ENCODE assay signal across 9 mouse cellular contexts in genomic region chr19:8850402-8850901, GRCm38 (mm10). TPM values are rescaled to one million over a fixed set of nuclear protein-coding genes. Genes with fewer than 3 reads are reported as not detected.
DNase-seq lines count a peak whose midpoint lies in the region; ATAC-seq and TF ChIP-seq lines count a peak whose summit lies in the region.
"Had no signal": no experiment of that assay in that cellular context is flagged by ENCODE, and none has a peak within 500 bp of the region (broad histone marks: within the 10 kb centered on the region; RNA-seq: fewer than 3 reads in every experiment).

Gene Lrrn4cl, plus strand, starts transcription at chr19:8850768.

- H3K27ac ChIP-seq in ES-Bruce4 (ENCODE audit: insufficient read depth, low read length), result peak within 1 kb of the TSS; percentile 58
- no peak within 1 kb of the TSS for H3K27ac ChIP-seq in forebrain, postnatal 0 days (ENCODE audit: low read depth, low read length)
- no peak within 1 kb of the TSS for H3K27ac ChIP-seq in hindbrain, embryonic 14.5 days
- H3K27ac ChIP-seq in midbrain, embryonic 16.5 days (ENCODE audit: low read length), result 0 out of 2 replicates have a peak within 1 kb of the TSS, but pooled peaks have one; percentile 11

- no peak for TF ChIP-seq CTCF in ES-Bruce4 (IDR thresholded peaks at IDR 0.05; ENCODE audit: low read depth, low read length)
- TF ChIP-seq CTCF in forebrain, postnatal 0 days (IDR thresholded peaks at IDR 0.05; ENCODE audit: low read depth), result no peak

- DNase-seq in cerebellum, adult 9-10 months, result peak; percentile 19
- no peak for DNase-seq in cerebellum, adult 8-10 months
- DNase-seq in forebrain, postnatal 0 days, result no peak
- no peak for DNase-seq in hindbrain, embryonic 14.5 days (ENCODE audit: low spot score)
- no peak for DNase-seq in cerebellum, adult 11 months

- H3K36me3 ChIP-seq in ES-Bruce4 (ENCODE audit: control insufficient read depth, insufficient read depth, low read length, poor library complexity, severe bottlenecking), result peaks cover 7% of the 10 kb centered on the region
- H3K36me3 ChIP-seq in forebrain, postnatal 0 days (ENCODE audit: insufficient read depth), result peaks cover 37% of the 10 kb centered on the region
- peaks cover 35% of the 10 kb centered on the region for H3K36me3 ChIP-seq in hindbrain, embryonic 14.5 days (replicated peaks; ENCODE audit: control insufficient read depth, insufficient read depth)
- H3K36me3 ChIP-seq in midbrain, embryonic 16.5 days (ENCODE audit: control insufficient read depth, insufficient read depth, low read length), result peaks cover 25% of the 10 kb centered on the region

- peak; percentile 45 for ATAC-seq in forebrain, postnatal 0 days
- peak; percentile 34; the same call in 1 of the 2 replicates for ATAC-seq in hindbrain, embryonic 14.5 days (ENCODE audit: low FRiP score)
- ATAC-seq in midbrain, embryonic 16.5 days, result 0 out of 2 replicates have a peak, but pooled peaks have one; percentile 40
- ATAC-seq in CD4-positive, CD25-positive, alpha-beta regulatory T cell, adult 4 months, result no peak

- no peaks in the 10 kb centered on the region for H3K9me3 ChIP-seq in ES-Bruce4 (replicated peaks; ENCODE audit: control insufficient read depth, insufficient read depth, low read length, poor library complexity, severe bottlenecking)
- no peaks in the 10 kb centered on the region for H3K9me3 ChIP-seq in forebrain, postnatal 0 days (ENCODE audit: low read length)
- no peaks in the 10 kb centered on the region for H3K9me3 ChIP-seq in hindbrain, embryonic 14.5 days (ENCODE audit: control insufficient read depth, low read length)
- H3K9me3 ChIP-seq in midbrain, embryonic 16.5 days (replicated peaks; ENCODE audit: control insufficient read depth, low read length, poor library complexity, severe bottlenecking), result no peaks in the 10 kb centered on the region

- H3K4me1 ChIP-seq in ES-Bruce4 (ENCODE audit: control insufficient read depth, insufficient read depth, low read length), result peaks cover 2% of the 10 kb centered on the region
- no peaks in the 10 kb centered on the region for H3K4me1 ChIP-seq in forebrain, postnatal 0 days (ENCODE audit: insufficient read depth)
- H3K4me1 ChIP-seq in hindbrain, embryonic 14.5 days (replicated peaks; ENCODE audit: control insufficient read depth, insufficient read depth, low read length), result no peaks in the 10 kb centered on the region
- 0 out of 2 replicates have a peak, but pooled peaks cover 2% of the 10 kb centered on the region for H3K4me1 ChIP-seq in midbrain, embryonic 16.5 days (ENCODE audit: control insufficient read depth, insufficient read depth, low read length)

- no peak within 1 kb of the TSS for H3K4me2 ChIP-seq in forebrain, postnatal 0 days (ENCODE audit: low read depth)
- no peak within 1 kb of the TSS; the same call in 1 of the 2 replicates for H3K4me2 ChIP-seq in hindbrain, embryonic 14.5 days (replicated peaks)
- no peak within 1 kb of the TSS for H3K4me2 ChIP-seq in midbrain, embryonic 16.5 days (ENCODE audit: low read length)

- TF ChIP-seq POLR2A in ES-Bruce4 (IDR thresholded peaks at IDR 0.05; ENCODE audit: insufficient read depth, low read length), result peak; percentile 9

- 38% methylated on average over 7 of the region's 7 CpGs for WGBS in forebrain, postnatal 0 days
- WGBS in hindbrain, embryonic 14.5 days, result 35% methylated on average over 7 of the region's 7 CpGs
- WGBS in midbrain, embryonic 16.5 days, result 36% methylated on average over 7 of the region's 7 CpGs

- H3K9ac ChIP-seq in ES-Bruce4 (ENCODE audit: low read depth, poor library complexity, severe bottlenecking), result peak within 1 kb of the TSS; percentile 66
- H3K9ac ChIP-seq in forebrain, postnatal 0 days, result no peak within 1 kb of the TSS
- no peak within 1 kb of the TSS for H3K9ac ChIP-seq in hindbrain, embryonic 14.5 days
- H3K9ac ChIP-seq in midbrain, embryonic 16.5 days (ENCODE audit: low read depth, low read length), result no peak within 1 kb of the TSS

- H3K27me3 ChIP-seq in ES-Bruce4 (ENCODE audit: control insufficient read depth, insufficient read depth, low read length, poor library complexity, severe bottlenecking), result no peaks in the 10 kb centered on the region
- H3K27me3 ChIP-seq in forebrain, postnatal 0 days (ENCODE audit: insufficient read depth, low read length), result no peaks in the 10 kb centered on the region
- H3K27me3 ChIP-seq in hindbrain, embryonic 14.5 days (ENCODE audit: control insufficient read depth, insufficient read depth, low read length), result no peaks in the 10 kb centered on the region; the same call in 1 of the 2 replicates
- no peaks in the 10 kb centered on the region for H3K27me3 ChIP-seq in midbrain, embryonic 16.5 days (ENCODE audit: control insufficient read depth, insufficient read depth, low read depth, low read length)

- TF ChIP-seq EP300 in ES-Bruce4 (IDR thresholded peaks at IDR 0.05; ENCODE audit: insufficient read depth, low read depth, low read length), result no peak

- peak within 1 kb of the TSS; percentile 62 for H3K4me3 ChIP-seq in ES-Bruce4 (ENCODE audit: low read depth, low read length)
- no peak within 1 kb of the TSS for H3K4me3 ChIP-seq in forebrain, postnatal 0 days (ENCODE audit: low read depth, low read length)
- H3K4me3 ChIP-seq in hindbrain, embryonic 14.5 days (replicated peaks; ENCODE audit: low read length), result no peak within 1 kb of the TSS
- H3K4me3 ChIP-seq in midbrain, embryonic 16.5 days (ENCODE audit: low read depth, low read length), result no peak within 1 kb of the TSS

RNA-seq across cellular contexts. Expression of gene Lrrn4cl, which starts in this region (rescaled TPM):
- 1.3 and 2.1 TPM in 2 replicates for polyA plus RNA-seq in ES-Bruce4 (2011; ENCODE audit: insufficient read depth, insufficient read length, low read depth, missing spikeins)
- total RNA-seq in forebrain, postnatal 0 days (2014; rRNA removed), result 1.5 and 2.6 TPM in 2 replicates
- polyA plus RNA-seq in forebrain, postnatal 0 days (2015; fragmentation: Nextera tagmentation; extraction: Ambion mirVana), result 0.58 and 0.88 TPM in 2 replicates
- polyA plus RNA-seq in hindbrain, embryonic 14.5 days (2014; fragmentation: Nextera tagmentation; extraction: Ambion mirVana), result 0.82 and 1.1 TPM in 2 replicates
- polyA plus RNA-seq in midbrain, embryonic 16.5 days (2015; fragmentation: Nextera tagmentation; extraction: Ambion mirVana), result 0.62 and 0.92 TPM in 2 replicates
- not detected for polyA plus RNA-seq in CD4-positive, CD25-positive, alpha-beta regulatory T cell, adult 4 months (2017; shearing (Covaris generic))
- total RNA-seq: hematopoietic stem cell, adult 5-6 weeks had no signal

Comparison
In these comparisons a context has a peak if more than half of its experiments do, and no peak if none do; other contexts are left out.
1. Peak in ATAC-seq and H3K27ac ChIP-seq in midbrain, embryonic 16.5 days; RNA of the gene not detected or under 1 TPM.